Mouse (Mus musculus) CH12.LX (cell line): ENCODE measurements around the gene Traf1. TPM values are rescaled to one million over a fixed set of nuclear protein-coding genes. Genes with fewer than 3 reads are reported as not detected.
A peak's percentile ranks its signal among the peaks of the same experiment; 100 is the strongest.

Experiments used
- DNase-seq: peaks from one replicate; pipeline ENCODE4 v3.0.0-alpha.2; 2013; ENCODE audit errors: extremely low read depth
- H3K27ac ChIP-seq: 2 replicates; pipeline ENCODE4 v1.5.1; 2012; ENCODE audit warnings: low read depth, mild to moderate bottlenecking, control low read depth, moderate library complexity; ENCODE audit not compliant: insufficient read depth
- H3K27me3 ChIP-seq: replicated peaks from 2 replicates; pipeline ENCODE3; 2012; ENCODE audit warnings: inconsistent platforms
- H3K36me3 ChIP-seq, 2 experiments: replicated peaks in 1 of 2; 2 replicates each; pipeline versions ENCODE3 to v1.6.1; 2012; ENCODE audit warnings: inconsistent platforms in 1 of 2, low read length in 1 of 2, mild to moderate bottlenecking in 1 of 2, mixed read lengths in 1 of 2, moderate library complexity in 1 of 2; ENCODE audit not compliant: control insufficient read depth in 1 of 2, insufficient read depth in 1 of 2
- H3K4me1 ChIP-seq, 2 experiments: 2 replicates each; pipeline ENCODE4 v1.6.1; 2012; ENCODE audit warnings: inconsistent platforms in 1 of 2, moderate library complexity in 1 of 2; ENCODE audit not compliant: insufficient read depth in 2 of 2, control insufficient read depth in 1 of 2
- H3K4me2 ChIP-seq: 2 replicates; pipeline ENCODE4 v1.6.1; 2012; ENCODE audit warnings: low read depth, mild to moderate bottlenecking, control low read depth; ENCODE audit not compliant: poor library complexity, insufficient read depth, severe bottlenecking
- H3K4me3 ChIP-seq, 3 experiments: fragments of 150-350 bp in 1 of 3; sonication (generic) in 1 of 3; replicated peaks in 1 of 3; 2 replicates each; pipeline versions ENCODE3 to v1.5.1; 2011 to 2012; ENCODE audit warnings: low read depth in 2 of 3, low read length in 2 of 3, mild to moderate bottlenecking in 2 of 3, moderate library complexity in 2 of 3, control low read depth in 1 of 3, improper control_type of control experiment in 1 of 3, inconsistent platforms in 1 of 3, mixed read lengths in 1 of 3; ENCODE audit not compliant: poor library complexity in 1 of 3
- H3K79me2 ChIP-seq: replicated peaks from 2 replicates; pipeline ENCODE4 v1.6.1; 2012; ENCODE audit warnings: mild to moderate bottlenecking, moderate library complexity; ENCODE audit not compliant: control insufficient read depth, poor library complexity, insufficient read depth, severe bottlenecking; ENCODE audit errors: extremely low read depth
- H3K9ac ChIP-seq: 2 replicates; pipeline ENCODE4 v1.6.1; 2012; ENCODE audit warnings: low read depth, mild to moderate bottlenecking, control low read depth, moderate library complexity; ENCODE audit not compliant: insufficient read depth
- H3K9me3 ChIP-seq: replicated peaks from 2 replicates; pipeline ENCODE3; 2012; ENCODE audit warnings: low read length, inconsistent platforms, mixed read lengths
- BHLHE40 ChIP-seq: IDR thresholded peaks from 2 replicates; pipeline ENCODE4 v1.6.1; 2011; ENCODE audit warnings: mild to moderate bottlenecking, low read depth, low read length, improper control_type of control experiment
- CHD1 ChIP-seq: IDR thresholded peaks from 2 replicates; pipeline ENCODE4 v1.6.1; 2012; ENCODE audit warnings: low read depth, low read length, improper control_type of control experiment, inconsistent platforms
- EP300 ChIP-seq: IDR thresholded peaks from 2 replicates; pipeline ENCODE4 v1.6.1; 2011; ENCODE audit warnings: low read length, improper control_type of control experiment
- ETS1 ChIP-seq: conservative IDR thresholded peaks from 2 replicates; pipeline ENCODE4 v1.6.1; 2012; ENCODE audit warnings: low read depth, mild to moderate bottlenecking, inconsistent platforms, low read length, improper control_type of control experiment, moderate library complexity
- IRF4 ChIP-seq: IDR thresholded peaks from 2 replicates; pipeline ENCODE4 v1.6.1; 2014; ENCODE audit warnings: low read depth, mild to moderate bottlenecking, inconsistent platforms, low read length, improper control_type of control experiment
- MAFK ChIP-seq: IDR thresholded peaks from 2 replicates; pipeline ENCODE4 v1.6.1; 2011; ENCODE audit warnings: low read length, improper control_type of control experiment; ENCODE audit not compliant: insufficient replicate concordance
- MAX ChIP-seq: IDR thresholded peaks from 2 replicates; pipeline ENCODE4 v1.6.1; 2011; ENCODE audit warnings: low read length, improper control_type of control experiment
- MAZ ChIP-seq: IDR thresholded peaks from 2 replicates; pipeline ENCODE4 v1.6.1; 2012; ENCODE audit warnings: low read depth, mild to moderate bottlenecking, inconsistent platforms, low read length, improper control_type of control experiment, moderate library complexity
- MEF2A ChIP-seq: IDR thresholded peaks from 2 replicates; pipeline ENCODE4 v1.6.1; 2014; ENCODE audit warnings: low read depth, mild to moderate bottlenecking, inconsistent platforms, low read length, improper control_type of control experiment, borderline replicate concordance
- MXI1 ChIP-seq: IDR thresholded peaks from 2 replicates; pipeline ENCODE4 v1.6.1; 2011; ENCODE audit warnings: mild to moderate bottlenecking, low read depth, low read length, improper control_type of control experiment
- MYC ChIP-seq: IDR thresholded peaks from 2 replicates; pipeline ENCODE4 v1.6.1; 2011; ENCODE audit warnings: low read depth, mild to moderate bottlenecking, improper control_type of control experiment, low read length
- NELFE ChIP-seq: IDR thresholded peaks from 2 replicates; pipeline ENCODE4 v1.6.1; 2011; ENCODE audit warnings: low read depth, low read length, improper control_type of control experiment
- NRF1 ChIP-seq: IDR thresholded peaks from 2 replicates; pipeline ENCODE4 v1.6.1; 2014; ENCODE audit warnings: low read depth, mild to moderate bottlenecking, inconsistent platforms, low read length, improper control_type of control experiment, moderate library complexity
- PAX5 ChIP-seq: IDR thresholded peaks from 2 replicates; pipeline ENCODE4 v1.6.1; 2012; ENCODE audit warnings: low read length, inconsistent platforms, mixed read lengths
- RAD21 ChIP-seq: IDR thresholded peaks from 2 replicates; pipeline ENCODE4 v1.6.1; 2011; ENCODE audit warnings: low read depth, mild to moderate bottlenecking, low read length, improper control_type of control experiment, moderate library complexity
- SIN3A ChIP-seq: IDR thresholded peaks from 2 replicates; pipeline ENCODE4 v1.6.1; 2012; ENCODE audit warnings: low read length, improper control_type of control experiment, inconsistent platforms
- TCF12 ChIP-seq: IDR thresholded peaks from 2 replicates; pipeline ENCODE4 v1.6.1; 2014; ENCODE audit warnings: low read depth, mild to moderate bottlenecking, inconsistent platforms, low read length, improper control_type of control experiment
- UBTF ChIP-seq: IDR thresholded peaks from 2 replicates; pipeline ENCODE4 v1.6.1; 2012; ENCODE audit warnings: low read depth, mild to moderate bottlenecking, inconsistent platforms, low read length, improper control_type of control experiment, moderate library complexity
- USF1 ChIP-seq: IDR thresholded peaks from 2 replicates; pipeline ENCODE4 v1.6.1; 2014; ENCODE audit warnings: low read depth, mild to moderate bottlenecking, inconsistent platforms, low read length, improper control_type of control experiment
- USF2 ChIP-seq: conservative IDR thresholded peaks from 2 replicates; pipeline ENCODE4 v1.6.1; 2011; ENCODE audit warnings: low read depth, low read length, improper control_type of control experiment
- ZKSCAN1 ChIP-seq: IDR thresholded peaks from 2 replicates; pipeline ENCODE4 v1.6.1; 2012; ENCODE audit warnings: low read depth, inconsistent platforms, low read length, improper control_type of control experiment, borderline replicate concordance
- dilution Hi-C: fragments of 300-500 bp; cut with MboI; formaldehyde crosslinking; loops from 2 replicates; pipeline ENCODE4 v1.14.3; 2020; ENCODE audit warnings: low sequenced_read_pairs; ENCODE audit not compliant: extremely low pct_unique_long_range_greater_than_20kb, extremely low pct_ligation_motif_present
- in situ Hi-C: fragments of 300-500 bp; cut with MboI; formaldehyde crosslinking; loops from 3 replicates; pipeline ENCODE4 v1.14.3; 2019; ENCODE audit warnings: low sequenced_read_pairs, low pct_ligation_motif_present, low pct_unique_long_range_greater_than_20kb, mixed read lengths
- polyA plus RNA-seq: library from polyadenylated mRNA; unstranded; fragments of >175 nt; gene quantifications from 2 replicates; pipeline ENCODE4 v1.2.1, GENCODE M21; 2012; ENCODE audit warnings: low read depth; ENCODE audit not compliant: insufficient read length
- total RNA-seq, 2 experiments: library from RNA; depleted of rRNA; stranded (reverse); fragments of 300-350 nt in 1 of 2; fragments of >200 nt in 1 of 2; gene quantifications; 2 replicates each; pipeline ENCODE4 v1.2.3; 2012 to 2014

The Traf1 gene
- total and polyA plus RNA-seq, 3 experiments: 47.9 to 151 (median 66.9) TPM

DNA sequence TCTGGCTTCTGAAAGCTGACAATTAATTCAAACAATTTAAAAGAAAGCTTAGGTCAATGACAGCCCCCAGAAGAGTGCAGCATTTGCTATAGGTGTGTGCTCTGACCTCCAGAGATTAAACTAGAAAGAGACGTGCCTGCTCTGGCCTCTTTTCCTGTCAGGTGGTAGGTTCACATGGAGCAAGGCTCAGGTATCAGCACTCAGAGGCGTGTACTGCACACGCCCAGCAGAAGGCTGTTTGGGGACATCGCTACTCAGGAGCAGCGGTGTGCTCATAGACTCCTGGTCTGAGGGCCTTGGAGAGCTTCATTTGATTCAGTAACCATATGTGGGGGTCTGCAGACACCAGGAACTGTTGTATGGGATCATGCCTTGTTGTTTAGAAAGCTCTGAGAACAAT lies 34.3 kb downstream of the Traf1 start:
- no peak overlapping the region for H3K4me2 ChIP-seq
- H3K27ac ChIP-seq: no peak overlapping the region
- dilution Hi-C loops: no loop called here

DNA sequence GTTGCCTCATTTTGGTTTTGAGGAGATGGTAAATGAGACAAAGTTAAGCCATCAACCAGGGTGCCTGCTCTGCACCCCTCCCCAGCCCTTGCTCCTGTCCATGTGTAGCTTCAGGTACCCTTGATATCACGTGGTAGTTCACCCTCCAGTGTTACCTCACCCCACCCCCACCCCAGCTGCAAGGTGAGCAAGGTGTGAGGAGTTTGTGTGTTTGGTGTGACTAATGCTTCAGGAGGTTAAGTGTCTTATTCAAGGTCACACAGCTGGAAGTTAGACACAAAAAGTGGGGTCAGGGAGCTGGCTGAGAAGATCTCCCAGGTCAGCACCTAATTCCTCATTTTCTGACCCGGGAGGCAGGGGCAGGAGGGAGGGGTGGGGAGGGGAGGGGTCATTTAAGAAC lies 38.8 kb downstream of the Traf1 start:
- no peak for TF ChIP-seq ZKSCAN1
- TF ChIP-seq, all 38 proteins: peak for 0
- dilution Hi-C loops (no loop called here), in situ Hi-C loops (no loop called here)
- Histone ChIP-seq H3K36me3 (no peaks in the 10 kb centered on the region), H3K27me3 (no peaks in the 10 kb centered on the region), H3K9me3 (no peaks in the 10 kb centered on the region), H3K4me3 (no peak overlapping the region), H3K27ac (no peak overlapping the region), H3K79me2 (no peaks in the 10 kb centered on the region), H3K4me1 (peaks cover 11 to 29% of the 10 kb centered on the region in 2 experiments), H3K4me2 (no peak overlapping the region), H3K9ac (no peak overlapping the region)
- DNase-seq: no peak

More for the DNA sequence above, 34.3 kb downstream of the Traf1 start:
- H3K4me3 ChIP-seq: no peak overlapping the region
- DNase-seq: no peak
- TF ChIP-seq NELFE (no peak), NRF1 (no peak), SIN3A (no peak), MAFK (no peak), PAX5 (no peak), ETS1 (no peak), MAX (no peak), UBTF (no peak), MXI1 (no peak), USF1 (no peak)
- H3K9me3 ChIP-seq: no peaks in the 10 kb centered on the region
- H3K79me2 ChIP-seq: no peaks in the 10 kb centered on the region
- in situ Hi-C loops: no loop called here
- peaks cover 0 to 10% of the 10 kb centered on the region in 2 experiments; a peak in 2 of 4 replicates for H3K4me1 ChIP-seq
- no peak overlapping the region for H3K9ac ChIP-seq
- no peaks in the 10 kb centered on the region for H3K27me3 ChIP-seq
- no peaks in the 10 kb centered on the region for H3K36me3 ChIP-seq

DNA sequence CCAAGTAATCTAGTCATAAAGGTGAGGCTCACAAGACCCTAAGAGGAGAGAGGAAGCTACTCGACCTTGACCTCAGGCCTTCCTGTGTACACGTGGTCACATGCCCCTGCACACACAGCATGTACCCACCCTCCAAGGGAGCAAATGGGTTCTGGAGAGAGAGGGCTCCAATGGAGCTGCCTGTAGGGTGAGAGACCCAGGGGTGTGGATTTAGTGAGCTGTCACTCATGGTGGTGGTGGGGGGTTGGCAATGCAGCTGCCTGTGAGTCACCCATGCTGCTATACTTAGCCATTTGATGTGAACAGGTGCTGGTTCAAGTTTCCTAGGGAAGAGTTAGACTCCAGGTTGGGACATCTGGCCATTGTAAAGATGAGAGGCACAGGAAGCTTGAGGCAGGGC lies 41.4 kb downstream of the Traf1 start:
- H3K27me3 ChIP-seq: no peaks in the 10 kb centered on the region
- TF ChIP-seq ZKSCAN1: no peak
- no peak for TF ChIP-seq CHD1
- TF ChIP-seq PAX5: no peak
- TF ChIP-seq MAFK: no peak
- peak; percentile 79; the same call in 1 of the 2 replicates for TF ChIP-seq MEF2A
- no peak for TF ChIP-seq RAD21
- TF ChIP-seq UBTF: no peak
- TF ChIP-seq EP300: peak; percentile 59; the same call in 1 of the 2 replicates
- no peak; the same call in 1 of the 2 replicates for TF ChIP-seq BHLHE40
- TF ChIP-seq TCF12: peak; percentile 65; the same call in 1 of the 2 replicates
- TF ChIP-seq MAZ: no peak
- no peak for TF ChIP-seq MYC
- TF ChIP-seq IRF4: no peak
- TF ChIP-seq USF2: no peak
- no peak for TF ChIP-seq USF1
- peak; percentile 67 for TF ChIP-seq ETS1
- TF ChIP-seq, all 38 proteins: peak for 4
- Histone ChIP-seq H3K79me2 (no peaks in the 10 kb centered on the region), H3K9me3 (no peaks in the 10 kb centered on the region), H3K4me3 (no peak overlapping the region), H3K4me2 (no peak overlapping the region), H3K36me3 (no peaks in the 10 kb centered on the region), H3K9ac (no peak overlapping the region), H3K4me1 (peaks cover 13 to 29% of the 10 kb centered on the region in 2 experiments), H3K27ac (no peak overlapping the region)
- in situ Hi-C loops: no loop called here
- DNase-seq: peak; percentile 52
- dilution Hi-C loops: no loop called here
